Mouse (Mus musculus) adrenal gland, adult 18-20 months (tissue): ENCODE results near the gene Sap30bp. TPM values are rescaled to one million over a fixed set of nuclear protein-coding genes. Genes with fewer than 3 reads are reported as not detected.
A peak's percentile ranks its signal among the peaks of the same experiment; 100 is the strongest.

ENCODE experiments used
- DNase-seq, 2 experiments: peaks; one replicate each; pipeline ENCODE4 v3.0.0; 2021 to 2022; ENCODE audit warnings: low spot score in 2 of 2
- long read RNA-seq, 2 experiments: library from polyadenylated mRNA; stranded (forward); transcript quantifications; one replicate each; pipeline ENCODE4 v2.0.0; 2021
- total RNA-seq, 2 experiments: library from RNA; stranded (reverse); gene quantifications; 1 replicate in 1 of 2; 2 replicates in 1 of 2; pipeline ENCODE4 v1.2.3; 2021

Gene Sap30bp
- 10 to 100 TPM; 37.3 to 47.6 TPM for total RNA-seq
- long read RNA-seq, experiment 1, transcript Sap30bp-203 (11 exons, 3,654 nt), result major isoform, 15 of 22 reads
- long read RNA-seq, experiment 1, partial matches to known transcripts, result 0 of 22 reads
- long read RNA-seq, experiment 1, other reads (novel, unspliced or antisense), result 7 of 22 reads
- long read RNA-seq, experiment 2, transcript Sap30bp-203 (11 exons, 3,654 nt), result major isoform, 27 of 61 reads
- long read RNA-seq, experiment 2, partial matches to known transcripts, result 32 of 61 reads
- long read RNA-seq, experiment 2, other reads (novel, unspliced or antisense), result 2 of 61 reads

DNA sequence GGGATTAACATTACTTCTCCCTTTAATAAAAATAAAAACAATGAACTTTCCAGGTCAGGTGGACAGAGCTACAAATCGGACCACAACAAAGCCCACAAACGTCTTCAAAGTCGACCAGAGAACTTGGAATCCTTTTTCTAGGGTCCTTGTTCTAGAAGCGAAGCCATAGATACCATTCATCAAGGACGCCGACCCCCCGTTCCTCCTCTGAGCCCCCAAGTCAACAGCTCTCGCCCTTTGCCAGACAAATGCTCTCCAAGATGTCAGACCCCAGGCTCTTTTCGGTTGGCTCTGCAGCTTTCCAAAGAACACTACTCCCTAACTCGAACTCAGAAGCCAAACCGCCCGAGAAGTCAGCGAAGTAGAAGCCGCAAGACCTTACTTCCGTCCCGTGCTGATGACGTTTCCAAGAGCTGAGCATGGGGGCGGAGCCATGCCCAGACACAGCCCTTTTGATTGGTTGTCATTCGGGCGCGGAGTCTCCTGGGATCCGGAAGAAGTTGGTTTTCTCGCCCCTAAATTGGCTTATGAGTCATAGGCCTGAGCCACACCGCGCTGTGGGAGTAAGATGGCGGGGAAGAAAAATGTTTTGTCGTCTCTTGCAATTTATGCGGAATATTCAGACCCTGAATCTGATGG lies at the start of gene Sap30bp, which contains the start of gene Recql5:
Gene Sap30bp, plus strand, starts transcription at position 175 of the 639 bp plus-strand sequence.
Gene Recql5, minus strand, starts transcription at position 370 of the 639 bp plus-strand sequence.
- peak; percentile 95 to 97 for DNase-seq

DNA sequence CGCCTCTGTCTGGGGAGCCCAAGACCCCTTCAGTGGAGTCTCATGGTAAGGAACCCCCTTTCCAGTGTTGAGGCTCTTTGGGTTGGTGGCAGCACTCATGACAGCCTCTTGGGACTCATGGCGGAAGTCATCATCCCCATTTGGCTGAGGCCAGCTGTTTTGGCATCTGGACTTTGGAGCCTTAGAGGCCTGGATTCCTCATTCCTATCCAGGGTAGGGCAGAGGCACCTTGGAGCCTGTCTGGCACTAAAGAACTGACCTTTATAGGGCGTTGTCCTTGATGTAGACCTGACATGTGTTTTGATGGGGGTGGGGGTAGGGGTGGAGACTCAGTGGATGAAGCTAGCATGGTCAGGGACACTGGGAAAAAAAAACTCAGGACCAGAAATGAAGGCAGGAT lies 48.7 kb upstream of the Sap30bp start:
- no peak for DNase-seq

DNA sequence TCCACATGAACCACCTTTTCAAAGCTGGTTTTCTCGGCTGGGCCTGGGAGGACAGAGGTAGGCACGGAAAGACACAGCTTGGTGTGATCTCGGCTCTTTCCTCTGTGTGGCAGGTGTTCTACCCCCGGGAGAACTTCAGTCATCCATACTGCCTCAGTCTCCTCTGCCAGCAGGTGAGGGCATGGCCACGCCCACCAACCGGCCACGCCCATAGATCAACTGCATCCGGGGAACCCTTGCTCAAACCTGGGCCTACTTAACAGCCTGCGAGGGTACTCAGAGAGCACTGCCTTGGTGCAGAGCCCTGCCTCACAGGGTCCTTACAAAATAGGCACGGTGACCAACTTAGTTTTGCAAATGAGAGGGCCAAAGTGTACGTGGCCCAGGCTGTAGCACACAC lies 47.8 kb upstream of the Sap30bp start:
- DNase-seq, result no peak

DNA sequence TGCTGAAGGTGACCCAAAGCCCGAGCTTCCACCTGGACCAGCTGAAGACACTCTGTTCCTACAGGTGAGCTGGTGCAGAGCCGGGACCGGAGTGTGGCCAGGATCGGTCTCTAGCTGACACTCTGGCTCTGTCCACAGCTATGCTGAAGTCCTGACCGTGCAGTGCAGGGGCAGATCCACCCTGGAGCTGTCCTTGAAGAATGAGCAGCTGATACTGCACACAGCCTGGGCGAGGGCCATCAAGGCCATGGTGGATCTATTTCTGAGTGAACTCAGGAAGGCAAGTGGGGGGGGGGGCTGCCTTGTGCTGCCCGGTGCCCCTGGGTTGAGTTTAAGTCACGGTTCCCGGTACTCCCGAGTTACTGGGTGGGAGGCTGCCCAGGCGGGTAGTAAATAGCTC lies 46.6 kb upstream of the Sap30bp start:
- DNase-seq, result no peak

DNA sequence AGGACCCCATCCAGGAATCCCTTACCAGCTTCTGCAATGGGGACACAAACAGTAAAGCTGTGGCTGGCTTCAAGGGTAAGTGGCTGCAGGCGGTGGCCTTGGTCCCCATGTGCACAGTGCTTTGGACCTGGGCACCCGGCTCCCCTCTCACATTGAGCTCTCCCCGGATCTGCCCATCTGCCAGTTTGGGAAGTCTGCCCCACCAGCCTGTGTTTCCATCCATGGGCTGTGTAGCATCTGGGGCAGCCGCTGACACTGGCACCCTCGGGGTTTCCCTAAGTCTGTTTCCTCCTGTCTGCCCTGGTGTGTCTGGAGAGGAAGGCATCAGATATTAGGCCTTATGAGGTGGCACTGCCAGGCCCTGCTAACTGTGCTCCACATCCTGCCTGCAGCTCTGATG lies 45.1 kb upstream of the Sap30bp start:
- DNase-seq, result no peak

DNA sequence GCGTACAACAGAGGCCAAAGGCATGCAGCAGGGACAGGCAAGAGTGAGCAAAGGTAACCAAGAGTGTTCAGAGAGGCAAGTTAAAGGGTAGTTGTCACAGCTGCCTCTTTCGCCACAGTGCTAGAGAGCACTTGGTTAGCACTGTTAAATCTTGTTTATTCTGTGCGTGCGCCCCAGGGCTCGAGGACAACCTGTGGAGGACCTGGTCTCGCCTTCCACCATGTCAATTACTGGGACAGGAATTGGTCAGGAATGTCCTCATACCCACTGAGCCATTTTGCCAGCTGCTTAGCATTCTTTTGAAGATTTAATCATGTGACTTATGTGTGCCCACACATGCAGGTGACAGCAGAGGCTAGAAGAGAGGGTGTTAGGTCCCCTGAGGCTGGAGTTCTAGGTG lies 43.9 kb upstream of the Sap30bp start:
- DNase-seq, result no peak

DNA sequence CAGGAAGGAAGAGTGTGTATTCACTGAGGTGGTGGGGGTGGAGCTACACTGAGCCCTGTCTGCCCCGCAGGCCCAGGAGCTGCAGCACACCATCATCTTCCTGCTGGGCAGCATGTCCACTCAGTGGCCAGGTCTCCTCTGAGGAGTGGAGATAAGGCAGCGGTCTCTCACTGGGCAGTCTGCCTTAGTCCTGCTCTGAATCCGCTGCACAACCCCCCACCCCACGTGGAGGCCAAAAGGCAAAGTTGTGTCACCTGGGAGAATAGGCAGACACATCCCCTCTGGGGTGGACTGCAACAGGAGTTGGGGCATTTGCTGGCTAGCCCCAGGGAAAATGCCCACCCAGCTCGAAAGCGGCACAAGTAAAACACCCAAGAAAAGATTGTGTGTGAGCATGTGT lies 40.9 kb upstream of the Sap30bp start:
- DNase-seq, result no peak

DNA sequence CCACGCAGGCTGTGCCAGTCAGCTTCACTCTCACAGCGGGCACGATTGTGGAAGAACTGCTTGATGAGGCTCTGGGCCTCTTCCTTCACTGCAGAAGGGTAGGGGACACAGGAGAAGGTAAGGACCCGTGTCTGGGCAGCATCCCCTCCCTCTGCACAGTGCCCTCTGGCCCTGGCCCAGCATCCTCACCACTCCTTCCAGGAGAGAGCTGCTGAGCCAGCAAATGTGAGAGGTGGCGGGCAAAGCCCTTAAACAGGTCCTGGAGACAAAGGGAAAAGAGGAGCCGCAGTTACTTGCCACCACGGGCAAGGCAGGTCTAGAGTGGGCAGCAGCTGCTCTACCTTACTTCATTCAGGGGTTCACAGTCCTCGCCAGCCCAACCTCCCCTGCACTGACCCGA lies 40.0 kb upstream of the Sap30bp start:
- no peak for DNase-seq

DNA sequence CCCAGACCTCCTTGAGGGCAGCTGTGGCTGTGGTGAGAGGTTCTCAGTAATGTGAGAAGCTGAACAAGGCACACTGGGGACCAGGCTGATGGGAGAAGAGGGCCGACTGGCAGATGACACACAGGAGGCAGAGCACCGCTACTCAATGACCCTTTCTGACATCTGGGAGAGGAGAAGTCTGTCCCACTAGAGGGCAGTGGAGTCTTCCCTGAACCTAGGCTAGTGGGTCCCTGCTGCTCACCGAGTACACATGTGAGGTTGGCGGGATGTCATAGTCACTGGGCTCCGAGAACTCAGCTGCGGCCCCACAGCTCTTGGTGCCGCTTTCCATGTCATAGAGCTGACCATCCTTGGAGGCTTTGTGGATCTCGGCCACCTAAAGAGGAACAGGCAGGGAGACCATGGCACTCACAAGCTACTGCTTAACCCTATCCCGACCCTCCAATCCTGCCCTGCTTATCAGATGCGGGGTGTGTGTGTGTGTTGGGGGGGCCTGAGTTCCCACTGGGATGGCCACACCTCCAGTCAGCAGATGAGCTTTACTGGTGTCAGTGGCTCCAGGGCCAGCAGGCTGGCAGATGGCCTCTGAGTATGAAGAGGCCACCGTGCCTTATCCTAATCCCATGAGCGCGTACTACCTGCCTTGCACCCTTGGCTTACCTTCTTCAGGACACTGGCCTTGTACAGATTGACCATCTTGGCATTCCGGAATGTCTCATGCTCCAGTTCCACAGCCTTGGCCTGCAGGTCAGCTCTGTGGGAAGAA lies 38.1 kb upstream of the Sap30bp start:
- DNase-seq, result no peak

DNA sequence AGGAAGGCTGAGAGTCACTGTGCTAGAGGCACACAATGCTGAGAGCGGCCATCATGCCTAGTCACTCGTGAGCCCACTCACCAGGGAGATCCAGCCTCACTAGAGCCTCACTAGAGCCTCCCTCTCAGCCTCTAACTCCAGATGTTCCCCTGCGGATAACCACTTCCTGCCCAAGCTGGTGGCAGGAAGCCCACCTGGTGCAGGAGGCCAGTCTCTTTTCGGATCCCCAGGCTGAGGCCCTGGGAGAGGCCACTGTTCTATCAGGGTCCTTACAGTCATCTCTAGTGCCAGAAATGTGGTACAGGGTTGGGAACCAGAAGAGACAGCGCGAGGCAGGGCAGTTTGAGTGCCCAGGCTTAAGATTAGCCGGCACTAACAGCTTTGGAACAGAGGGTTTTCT lies 34.6 kb upstream of the Sap30bp start:
- DNase-seq, result no peak

DNA sequence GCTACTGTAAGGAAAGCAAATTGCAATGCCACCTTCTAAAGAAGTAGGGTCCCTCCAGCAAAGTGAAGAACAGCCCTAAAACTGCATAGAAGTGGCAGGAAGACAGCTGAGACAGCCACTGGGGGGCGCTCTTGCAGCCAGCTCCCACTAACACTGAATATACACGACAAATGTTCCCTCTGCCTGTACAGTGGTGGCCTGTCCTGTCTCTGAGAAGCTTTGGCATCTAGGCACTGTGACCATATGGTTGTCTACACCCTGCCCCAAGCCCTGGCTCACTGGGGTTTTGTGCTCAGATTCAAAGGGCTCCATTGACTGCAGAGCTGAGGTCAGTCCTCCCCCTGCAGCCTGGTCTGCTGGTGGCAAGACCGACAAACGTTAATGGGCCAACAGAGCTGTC lies 34.2 kb upstream of the Sap30bp start:
- DNase-seq, result no peak

DNA sequence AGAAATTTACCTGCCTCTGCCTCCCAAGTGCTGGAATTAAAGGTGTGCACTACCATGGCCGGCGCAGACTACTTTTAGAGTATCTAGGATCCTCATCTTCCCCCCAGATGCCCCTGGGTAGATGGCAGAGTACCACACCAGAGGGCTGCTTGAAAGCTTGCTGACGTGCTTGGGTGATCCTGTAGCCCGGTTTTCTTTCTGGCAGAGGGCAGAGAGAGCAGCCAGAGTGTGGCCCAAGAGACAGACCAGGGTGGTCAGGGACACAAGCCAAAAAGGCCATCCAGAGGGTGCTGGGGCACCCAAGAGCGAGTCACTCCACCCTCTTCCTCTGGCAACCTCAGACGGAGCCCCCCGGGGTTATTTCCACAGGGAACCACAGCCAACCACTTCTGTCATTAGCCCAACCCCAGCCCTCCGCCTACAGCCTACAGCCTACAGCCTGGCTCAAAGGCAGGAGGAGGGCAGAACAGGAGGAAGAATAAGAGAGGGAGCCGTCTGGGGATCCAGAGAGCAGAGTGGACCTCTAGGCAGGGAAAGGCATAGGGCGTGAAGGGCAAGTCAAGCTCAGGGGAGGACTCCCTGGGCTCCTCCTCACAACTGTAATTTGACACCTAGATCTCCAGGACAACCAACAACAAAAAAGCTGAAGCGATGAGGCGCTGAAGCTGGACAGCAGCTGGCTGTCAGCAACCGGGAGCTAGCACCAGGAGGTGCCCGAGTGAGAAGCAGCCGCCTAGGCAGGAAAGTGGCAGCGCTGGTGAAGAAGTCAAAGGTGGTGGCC lies 33.4 kb upstream of the Sap30bp start, which contains the start of gene Smim5:
Gene Smim5, plus strand, starts transcription at position 481 of the 781 bp plus-strand sequence.
- DNase-seq, result no peak

DNA sequence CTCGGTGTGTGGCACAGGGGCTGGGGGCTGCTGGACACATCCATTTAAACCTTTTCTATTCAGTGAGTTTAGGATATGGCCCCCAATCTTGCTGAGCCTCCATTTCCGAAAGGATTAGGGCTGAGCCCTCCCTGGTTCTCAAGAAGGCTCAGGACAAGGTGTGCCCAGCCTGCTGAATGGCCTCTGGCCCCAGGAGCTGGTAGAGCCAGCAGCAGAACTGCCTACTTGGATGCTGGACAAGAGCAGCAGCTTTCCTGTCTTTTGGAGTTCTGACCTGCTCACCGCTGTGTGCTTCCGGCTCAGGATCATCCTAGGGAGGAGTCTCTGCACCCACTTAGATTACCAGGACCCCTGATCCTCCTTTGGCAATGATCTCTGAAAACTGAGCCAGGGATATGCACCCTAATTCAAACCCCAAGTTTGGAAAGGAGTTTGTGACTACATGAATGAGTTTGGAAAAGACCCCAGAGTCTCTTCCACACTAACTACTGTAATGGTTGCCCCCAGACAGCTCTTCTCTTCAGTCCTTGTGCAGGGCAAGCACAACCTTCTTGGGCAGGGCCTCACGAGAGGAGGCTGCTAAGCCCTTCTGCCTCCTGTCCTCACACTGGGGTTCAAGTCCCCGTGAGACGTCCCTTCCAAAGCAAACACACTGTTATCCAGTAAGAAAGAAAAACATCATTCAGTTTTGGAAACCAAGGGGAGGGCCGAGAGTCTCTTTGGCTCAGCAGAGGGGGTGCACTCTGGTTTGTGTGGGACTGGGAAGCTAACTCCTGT lies 32.3 kb upstream of the Sap30bp start:
- DNase-seq, result no peak

DNA sequence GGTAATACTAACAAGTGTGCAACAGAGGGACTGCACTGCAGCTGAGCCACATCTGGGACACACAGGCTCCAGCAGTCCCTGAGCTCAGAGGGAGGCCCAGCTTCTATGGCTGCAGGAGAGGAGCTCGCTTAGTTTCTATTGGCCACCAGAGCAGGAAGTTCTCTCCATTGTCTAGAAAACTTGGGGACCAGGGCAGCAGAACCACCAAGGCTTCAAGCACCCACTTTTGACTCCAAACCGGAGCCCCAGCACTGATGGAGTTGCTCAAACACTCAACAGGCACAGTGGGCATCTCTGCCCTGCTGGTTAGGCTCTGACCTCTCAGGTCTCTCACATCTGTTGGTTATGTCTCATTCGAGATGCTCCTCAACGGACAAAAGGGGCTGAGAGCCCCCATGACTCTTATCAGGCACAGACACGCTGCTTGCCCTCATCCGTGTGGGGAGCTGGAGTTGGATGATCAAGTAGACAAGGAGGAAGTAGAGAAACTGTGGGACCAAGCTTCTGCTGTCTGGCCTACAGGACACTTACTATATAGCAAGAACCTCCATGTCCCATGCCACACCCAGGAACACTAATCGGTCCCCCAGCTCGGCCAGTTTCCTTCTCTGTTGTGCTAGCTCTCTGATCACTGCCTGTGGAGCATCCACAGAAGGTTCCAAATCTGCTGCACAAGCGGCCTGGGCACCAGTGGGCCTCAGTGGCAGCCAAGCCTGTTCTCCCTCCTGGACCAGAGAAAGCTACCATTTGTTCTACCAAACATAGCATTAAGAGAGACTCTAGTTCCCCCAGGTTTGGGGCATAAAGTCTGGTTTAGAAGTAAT lies 31.5 kb upstream of the Sap30bp start:
- DNase-seq, result no peak

DNA sequence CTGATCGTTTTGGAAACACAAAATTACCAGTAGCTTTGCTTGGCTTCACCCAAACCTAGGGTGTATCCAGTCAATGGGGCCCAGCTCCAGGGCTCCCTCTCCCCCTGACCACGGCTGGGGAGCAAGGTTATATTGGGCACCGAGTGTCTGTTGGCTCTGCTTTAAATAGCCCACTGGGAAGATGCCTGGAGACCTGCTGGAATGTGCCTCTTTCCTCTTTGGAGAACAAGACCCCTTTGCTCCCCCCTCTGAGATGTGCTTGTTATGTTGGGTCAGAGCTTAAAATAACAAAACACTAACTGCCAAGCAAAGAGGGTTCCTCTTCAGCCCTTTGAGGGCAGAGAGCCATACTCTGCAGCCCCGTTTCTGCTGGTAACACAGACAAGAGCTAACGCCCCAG lies 30.9 kb upstream of the Sap30bp start:
- no peak for DNase-seq

DNA sequence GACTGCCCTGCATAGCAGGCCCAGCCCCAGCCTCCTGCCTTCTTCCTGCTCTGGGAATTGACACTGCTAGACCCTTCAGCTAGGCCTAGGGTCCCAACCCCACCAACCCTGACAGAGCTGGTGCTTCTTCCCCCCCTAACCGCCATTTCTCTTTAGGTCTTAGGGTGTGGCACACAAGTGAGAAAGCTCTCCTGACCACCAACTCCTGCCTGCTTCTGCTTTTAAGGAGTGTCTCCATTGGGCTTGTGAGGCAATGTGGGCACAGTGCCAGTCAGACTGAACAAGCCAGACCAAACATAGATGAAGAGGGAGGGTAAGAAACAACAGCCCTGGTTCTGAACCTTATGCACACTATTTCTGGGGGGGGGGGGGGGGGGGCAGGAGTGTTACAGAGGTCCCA lies 30.3 kb upstream of the Sap30bp start:
- DNase-seq, result no peak

DNA sequence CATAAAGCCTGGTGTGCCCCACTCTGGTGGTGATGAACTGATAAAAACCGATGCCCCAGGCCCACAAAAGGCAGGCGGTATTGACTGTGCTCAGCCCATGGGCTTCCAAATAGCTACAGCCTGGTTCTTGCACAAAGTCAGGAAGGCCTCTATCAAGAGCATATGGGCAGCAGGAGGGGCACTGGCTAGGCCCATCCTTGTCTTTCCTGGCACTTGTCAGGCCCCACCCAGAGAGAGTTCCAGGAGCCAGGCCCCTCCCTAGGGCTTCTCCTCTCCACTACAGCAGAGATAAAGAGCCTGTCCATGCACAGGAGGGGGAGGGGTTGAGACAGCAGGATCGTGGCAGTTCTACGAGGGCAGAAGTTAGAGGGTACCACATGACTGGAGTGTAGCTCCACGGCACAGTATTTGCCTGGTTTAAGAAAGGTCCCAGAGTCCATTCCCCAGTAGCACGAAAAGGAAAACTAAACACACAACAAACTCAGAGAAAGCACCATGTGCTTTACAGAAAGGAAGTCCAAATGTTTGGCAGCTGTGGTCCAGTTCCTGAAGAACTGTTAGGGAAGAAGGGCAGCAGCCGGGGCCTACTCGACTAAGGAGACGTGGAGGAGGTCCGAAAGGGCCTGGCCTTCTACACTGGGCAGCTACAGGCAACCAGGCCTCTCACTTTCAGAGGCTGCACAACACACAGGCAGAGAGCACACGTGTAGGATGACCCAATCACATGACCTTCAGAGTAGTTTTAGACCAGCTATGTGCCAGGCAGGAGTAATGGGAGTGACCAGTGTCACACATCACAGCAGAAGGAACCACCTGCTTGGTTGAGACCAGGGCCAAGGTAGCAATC lies 29.5 kb upstream of the Sap30bp start:
- no peak for DNase-seq

DNA sequence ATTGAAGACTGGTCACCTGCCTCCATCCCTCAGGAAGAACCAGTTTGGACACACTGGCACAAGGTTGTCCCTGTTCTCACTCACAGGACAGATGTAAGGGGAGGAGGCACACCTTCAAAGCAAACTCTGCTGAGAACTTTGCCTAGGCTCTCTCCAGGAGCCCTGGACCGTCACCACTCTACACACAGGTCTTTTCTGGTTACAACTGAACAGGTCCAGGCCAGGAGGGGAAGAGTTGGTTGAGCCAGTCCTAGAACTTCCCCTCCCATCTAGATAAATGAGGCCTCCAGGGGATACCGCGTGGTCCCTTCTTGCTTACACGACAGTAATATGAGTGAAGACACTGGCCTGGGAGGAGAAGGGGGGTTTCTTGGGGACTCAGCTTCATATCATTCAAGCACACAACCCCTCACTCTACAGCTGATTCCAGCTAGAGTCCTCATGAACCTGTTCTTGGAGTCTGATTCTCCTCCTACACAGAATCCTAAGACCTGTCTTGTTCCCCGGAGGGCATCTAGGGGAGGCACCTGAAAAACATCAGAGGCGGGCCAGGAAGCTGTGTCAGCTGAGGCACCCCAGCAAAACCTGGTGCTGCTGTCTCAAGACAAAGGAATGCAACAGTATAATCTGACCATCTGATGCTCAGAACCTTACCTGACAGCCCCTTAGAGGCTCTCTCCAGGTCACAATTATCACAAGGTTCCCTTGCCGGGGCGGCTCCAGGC lies 28.7 kb upstream of the Sap30bp start:
- DNase-seq, result no peak
